In genomic region chr13:94231871-94232270, GRCm38 (mm10) we compare ENCODE assay signal across 14 mouse cellular contexts.
"Had no signal": no experiment of that assay in that cellular context is flagged by ENCODE, and none has a peak within 500 bp of the region (broad histone marks: within the 10 kb centered on the region; RNA-seq: fewer than 3 reads in every experiment).

No protein-coding gene starts in this region.

- DNase-seq: lung, adult 18-20 months; lung, embryonic 14.5 days; lung, postnatal 10 days; lung, postnatal 4 days; midbrain, embryonic 14.5 days; retina, postnatal 1 day; right cerebral cortex, adult 18-20 months; right cerebral cortex, postnatal 25 days; right cerebral cortex, postnatal 4 days; spleen, adult 18-20 months; thymus, adult 18-20 months; thymus, postnatal 25 days; thymus, postnatal 4 days had no signal

- ATAC-seq: midbrain, embryonic 16.5 days had no signal
